Mouse (Mus musculus): ENCODE results near the gene Fam135a. TPM values are rescaled to one million over a fixed set of nuclear protein-coding genes. Genes with fewer than 3 reads are reported as not detected.

The Fam135a gene
- polyA plus RNA-seq, 1 experiment from 2014 or later: 26.0 TPM

DNA sequence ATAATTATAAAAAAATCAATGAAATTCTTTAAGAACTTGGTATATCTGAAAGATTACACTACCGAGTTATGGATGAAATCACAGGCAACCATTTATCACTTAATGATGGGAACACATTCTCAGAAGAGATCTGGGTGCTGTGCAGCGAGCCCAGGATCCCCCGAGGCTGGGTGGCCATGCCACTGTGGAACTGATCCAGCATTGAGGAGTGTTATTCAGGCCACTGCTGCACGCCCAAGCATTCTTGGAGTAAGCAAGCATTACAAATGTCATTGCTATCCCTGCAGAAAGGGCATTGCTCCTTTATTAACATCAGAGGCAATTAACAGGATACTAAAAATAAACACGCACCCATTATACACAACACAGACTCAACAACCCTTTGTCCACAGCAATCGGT lies 89.3 kb downstream of the Fam135a start:
- ATAC-seq (ENCODE audit: low FRiP score, low TSS enrichment): no peak
- no peak overlapping the region for H3K27ac ChIP-seq (ENCODE audit: low read length)
- H3K9ac ChIP-seq (replicated peaks; ENCODE audit: low read length): no peak overlapping the region
- no peaks in the 10 kb centered on the region for H3K4me1 ChIP-seq (ENCODE audit: insufficient read depth, low read length)
- no peaks in the 10 kb centered on the region for H3K27me3 ChIP-seq (ENCODE audit: insufficient read depth, low read length)
- no peak overlapping the region for H3K4me3 ChIP-seq (ENCODE audit: low read length)
- H3K36me3 ChIP-seq (ENCODE audit: insufficient read depth, low read length): 0 out of 2 replicates have a peak, but pooled peaks cover 13% of the 10 kb centered on the region
- WGBS: 93% methylated on average over 6 of the region's 6 CpGs
- H3K4me2 ChIP-seq (replicated peaks; ENCODE audit: low read depth, low read length): no peak overlapping the region
- H3K9me3 ChIP-seq (ENCODE audit: low read length): no peaks in the 10 kb centered on the region

- Histone ChIP-seq H3K4me2 (replicated peaks; ENCODE audit: low read depth, low read length) (no peak overlapping the region), H3K9ac (replicated peaks; ENCODE audit: low read length) (no peak overlapping the region), H3K9me3 (ENCODE audit: low read length) (no peaks in the 10 kb centered on the region), H3K27me3 (ENCODE audit: insufficient read depth, low read length) (no peaks in the 10 kb centered on the region), H3K27ac (ENCODE audit: low read length) (no peak overlapping the region), H3K36me3 (ENCODE audit: insufficient read depth, low read length) (0 out of 2 replicates have a peak, but pooled peaks cover 13% of the 10 kb centered on the region), H3K4me3 (ENCODE audit: low read length) (no peak overlapping the region), H3K4me1 (ENCODE audit: insufficient read depth, low read length) (no peaks in the 10 kb centered on the region)
- no peak for ATAC-seq (ENCODE audit: low FRiP score, low TSS enrichment)
- WGBS: 91% methylated on average over 6 of the region's 6 CpGs
Measured at GRCm38 (mm10) chr1:24010016-24010415, 90.1 kb downstream of the Fam135a start.

DNA sequence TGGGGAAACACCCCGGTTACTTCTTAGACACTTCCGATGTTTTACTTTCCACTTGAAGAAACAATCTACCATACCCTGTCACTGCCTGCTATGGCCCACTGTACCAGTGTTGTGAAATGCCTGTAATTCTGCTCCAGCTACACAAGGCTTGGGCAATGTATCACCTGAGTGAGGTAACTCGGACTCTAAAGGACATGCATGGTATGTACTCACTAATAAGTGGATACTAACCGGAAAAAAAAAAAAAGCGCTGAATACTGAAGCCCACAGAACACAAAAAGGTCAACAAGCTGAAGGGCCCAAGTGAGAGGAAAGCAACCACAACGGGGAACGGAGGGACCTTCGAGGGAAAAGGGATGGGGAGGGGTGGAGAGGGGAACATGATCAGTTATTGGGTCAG lies 92.5 kb downstream of the Fam135a start:
- Histone ChIP-seq H3K27ac (ENCODE audit: low read length) (no peak overlapping the region), H3K36me3 (ENCODE audit: insufficient read depth, low read length) (0 out of 2 replicates have a peak, but pooled peaks cover 5% of the 10 kb centered on the region), H3K9me3 (ENCODE audit: low read length) (no peaks in the 10 kb centered on the region), H3K4me2 (replicated peaks; ENCODE audit: low read depth, low read length) (no peak overlapping the region), H3K4me3 (ENCODE audit: low read length) (no peak overlapping the region), H3K27me3 (ENCODE audit: insufficient read depth, low read length) (no peaks in the 10 kb centered on the region), H3K9ac (replicated peaks; ENCODE audit: low read length) (no peak overlapping the region), H3K4me1 (ENCODE audit: insufficient read depth, low read length) (no peaks in the 10 kb centered on the region)
- no peak for ATAC-seq (ENCODE audit: low FRiP score, low TSS enrichment)
- WGBS: 83% methylated on average over 8 of the region's 8 CpGs

DNA sequence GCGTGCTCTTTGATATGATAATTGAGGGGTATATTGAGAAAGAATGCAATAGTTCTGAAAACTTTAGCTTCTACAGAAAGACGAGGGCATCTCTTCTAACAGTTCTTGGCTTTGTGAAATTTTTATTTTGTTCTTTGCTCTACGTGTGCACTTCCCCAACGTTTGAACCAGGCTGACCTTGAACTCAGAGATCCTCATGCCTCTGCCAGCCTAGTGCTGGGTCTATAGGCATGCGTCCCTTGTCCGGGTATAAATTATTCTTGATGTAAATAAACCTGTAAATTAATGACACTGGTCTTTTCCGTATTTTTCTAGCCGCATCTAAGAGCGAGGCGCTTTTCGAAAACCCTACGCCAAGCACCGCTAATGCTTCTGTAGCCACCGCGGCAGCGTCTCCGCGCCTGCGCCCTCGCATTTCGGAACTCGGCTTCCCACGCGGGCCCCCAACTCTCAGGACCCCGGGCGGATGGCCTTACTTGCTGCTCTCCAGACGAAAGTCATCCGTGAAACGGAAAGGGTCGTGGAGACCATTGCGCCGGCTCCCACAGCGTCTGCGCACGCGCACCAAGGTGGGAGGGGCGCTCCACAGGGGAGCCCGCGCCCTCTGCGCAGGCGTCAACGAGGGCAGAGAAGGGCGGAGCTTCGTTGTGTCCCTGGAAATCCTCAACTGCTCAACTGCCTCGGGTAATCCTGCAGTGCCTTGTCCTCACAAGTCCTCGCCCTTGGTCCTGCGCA lies 94.9 kb downstream of the Fam135a start, which contains the start of gene Sdhaf4:
Gene Sdhaf4 (minus strand): TSS at position 587 of the 735 bp plus-strand sequence.
- peaks cover 15% of the 10 kb centered on the region; the same call in 1 of the 2 replicates for H3K36me3 ChIP-seq (ENCODE audit: insufficient read depth, low read length)
- under 1% methylated on average over 47 of the region's 47 CpGs for WGBS
- H3K27ac ChIP-seq (ENCODE audit: low read length): peak within 1 kb of the TSS; percentile 78
- H3K27me3 ChIP-seq (ENCODE audit: insufficient read depth, low read length): no peaks in the 10 kb centered on the region
- peak within 1 kb of the TSS; percentile 86 for H3K9ac ChIP-seq (replicated peaks; ENCODE audit: low read length)
- H3K9me3 ChIP-seq (ENCODE audit: low read length): no peaks in the 10 kb centered on the region
- peak; percentile 98 for ATAC-seq (ENCODE audit: low FRiP score, low TSS enrichment)
- H3K4me1 ChIP-seq (ENCODE audit: insufficient read depth, low read length): no peaks in the 10 kb centered on the region
- H3K4me3 ChIP-seq (ENCODE audit: low read length): peak within 1 kb of the TSS; percentile 68
- peak within 1 kb of the TSS; percentile 71 for H3K4me2 ChIP-seq (replicated peaks; ENCODE audit: low read depth, low read length)

GRCm38 (mm10) chr1:23999318-23999717 lies 100.8 kb downstream of the Fam135a start:
- 92% methylated on average over 5 of the region's 5 CpGs for WGBS
- H3K27me3 ChIP-seq (ENCODE audit: insufficient read depth, low read length): no peaks in the 10 kb centered on the region
- no peak overlapping the region for H3K4me3 ChIP-seq (ENCODE audit: low read length)
- no peaks in the 10 kb centered on the region for H3K4me1 ChIP-seq (ENCODE audit: insufficient read depth, low read length)
- H3K27ac ChIP-seq (ENCODE audit: low read length): no peak overlapping the region
- no peak for ATAC-seq (ENCODE audit: low FRiP score, low TSS enrichment)
- H3K9ac ChIP-seq (replicated peaks; ENCODE audit: low read length): no peak overlapping the region
- no peak overlapping the region for H3K4me2 ChIP-seq (replicated peaks; ENCODE audit: low read depth, low read length)
- H3K9me3 ChIP-seq (ENCODE audit: low read length): no peaks in the 10 kb centered on the region
- peaks cover 29% of the 10 kb centered on the region for H3K36me3 ChIP-seq (ENCODE audit: insufficient read depth, low read length)

DNA sequence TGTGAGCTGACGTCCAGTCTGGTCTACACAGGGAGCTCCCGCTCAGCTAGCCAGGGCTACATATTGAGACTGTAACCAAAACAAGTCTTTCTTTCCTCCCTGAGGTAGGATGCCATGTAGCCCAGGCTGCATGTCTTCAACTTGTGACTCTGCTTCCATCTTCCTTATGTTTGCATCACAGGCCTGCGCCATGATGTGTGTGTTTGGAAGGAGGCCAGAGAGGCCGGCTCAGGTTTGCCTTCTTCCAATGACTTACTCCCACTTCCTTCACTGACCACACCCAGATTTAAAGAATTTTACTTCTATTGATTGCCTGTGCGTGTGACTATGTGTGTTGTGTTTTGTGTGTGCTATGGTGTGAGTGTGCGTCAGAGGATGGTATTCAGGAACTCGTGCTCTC lies 101.3 kb downstream of the Fam135a start:
- Histone ChIP-seq H3K4me2 (replicated peaks; ENCODE audit: low read depth, low read length) (no peak overlapping the region), H3K9ac (replicated peaks; ENCODE audit: low read length) (no peak overlapping the region), H3K27ac (ENCODE audit: low read length) (no peak overlapping the region), H3K36me3 (ENCODE audit: insufficient read depth, low read length) (peaks cover 29% of the 10 kb centered on the region), H3K4me1 (ENCODE audit: insufficient read depth, low read length) (no peaks in the 10 kb centered on the region), H3K27me3 (ENCODE audit: insufficient read depth, low read length) (no peaks in the 10 kb centered on the region), H3K9me3 (ENCODE audit: low read length) (no peaks in the 10 kb centered on the region), H3K4me3 (ENCODE audit: low read length) (no peak overlapping the region)
- no peak for ATAC-seq (ENCODE audit: low FRiP score, low TSS enrichment)
- WGBS: 96% methylated on average over 7 of the region's 7 CpGs

GRCm38 (mm10) chr1:23998120-23998810 lies 101.9 kb downstream of the Fam135a start:
- H3K9me3 ChIP-seq (ENCODE audit: low read length): no peaks in the 10 kb centered on the region

GRCm38 (mm10) chr1:23997493-23997892 lies 102.6 kb downstream of the Fam135a start:
- H3K27ac ChIP-seq (ENCODE audit: low read length): no peak overlapping the region
- no peak overlapping the region for H3K4me2 ChIP-seq (replicated peaks; ENCODE audit: low read depth, low read length)
- ATAC-seq (ENCODE audit: low FRiP score, low TSS enrichment): no peak
- peaks cover 29% of the 10 kb centered on the region for H3K36me3 ChIP-seq (ENCODE audit: insufficient read depth, low read length)
- no peaks in the 10 kb centered on the region for H3K9me3 ChIP-seq (ENCODE audit: low read length)
- H3K9ac ChIP-seq (replicated peaks; ENCODE audit: low read length): no peak overlapping the region
- H3K4me1 ChIP-seq (ENCODE audit: insufficient read depth, low read length): no peaks in the 10 kb centered on the region
- WGBS: 94% methylated on average over 3 of the region's 3 CpGs
- H3K4me3 ChIP-seq (ENCODE audit: low read length): no peak overlapping the region
- H3K27me3 ChIP-seq (ENCODE audit: insufficient read depth, low read length): no peaks in the 10 kb centered on the region

More at GRCm38 (mm10) chr1:23998120-23998810, 101.9 kb downstream of the Fam135a start:
- Histone ChIP-seq H3K4me1 (ENCODE audit: insufficient read depth, low read length) (no peaks in the 10 kb centered on the region), H3K36me3 (ENCODE audit: insufficient read depth, low read length) (peaks cover 29% of the 10 kb centered on the region), H3K9ac (replicated peaks; ENCODE audit: low read length) (no peak overlapping the region), H3K27ac (ENCODE audit: low read length) (no peak overlapping the region), H3K4me3 (ENCODE audit: low read length) (no peak overlapping the region), H3K27me3 (ENCODE audit: insufficient read depth, low read length) (no peaks in the 10 kb centered on the region), H3K4me2 (replicated peaks; ENCODE audit: low read depth, low read length) (no peak overlapping the region)
- WGBS: 89% methylated on average over 7 of the region's 7 CpGs
- ATAC-seq (ENCODE audit: low FRiP score, low TSS enrichment): no peak

DNA sequence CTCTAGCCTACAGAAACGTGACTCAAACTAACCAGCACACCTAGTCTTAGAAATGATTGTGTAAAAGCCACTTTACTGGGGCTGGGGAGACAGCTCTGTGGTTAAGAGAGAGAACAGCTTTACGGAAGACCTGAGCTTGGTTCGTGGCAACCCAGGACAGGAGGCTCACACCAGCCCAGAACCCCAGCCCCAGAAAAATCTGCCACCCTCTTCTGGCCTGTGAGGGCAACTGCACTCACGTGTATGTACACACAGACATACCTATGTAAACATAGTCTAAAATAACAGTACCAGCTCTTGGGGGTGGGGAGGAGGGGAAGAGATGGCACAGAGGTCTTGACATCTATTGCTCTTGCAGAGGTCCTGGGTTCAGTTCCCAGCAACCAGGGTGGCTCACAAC lies 104.7 kb downstream of the Fam135a start:
- H3K4me2 ChIP-seq (replicated peaks; ENCODE audit: low read depth, low read length): no peak overlapping the region
- H3K9ac ChIP-seq (replicated peaks; ENCODE audit: low read length): no peak overlapping the region
- H3K36me3 ChIP-seq (ENCODE audit: insufficient read depth, low read length): peaks cover 18% of the 10 kb centered on the region
- no peak overlapping the region for H3K4me3 ChIP-seq (ENCODE audit: low read length)
- H3K4me1 ChIP-seq (ENCODE audit: insufficient read depth, low read length): no peaks in the 10 kb centered on the region
- no peaks in the 10 kb centered on the region for H3K9me3 ChIP-seq (ENCODE audit: low read length)
- ATAC-seq (ENCODE audit: low FRiP score, low TSS enrichment): no peak
- 93% methylated on average over 4 of the region's 4 CpGs for WGBS
- no peak overlapping the region for H3K27ac ChIP-seq (ENCODE audit: low read length)
- no peaks in the 10 kb centered on the region for H3K27me3 ChIP-seq (ENCODE audit: insufficient read depth, low read length)

DNA sequence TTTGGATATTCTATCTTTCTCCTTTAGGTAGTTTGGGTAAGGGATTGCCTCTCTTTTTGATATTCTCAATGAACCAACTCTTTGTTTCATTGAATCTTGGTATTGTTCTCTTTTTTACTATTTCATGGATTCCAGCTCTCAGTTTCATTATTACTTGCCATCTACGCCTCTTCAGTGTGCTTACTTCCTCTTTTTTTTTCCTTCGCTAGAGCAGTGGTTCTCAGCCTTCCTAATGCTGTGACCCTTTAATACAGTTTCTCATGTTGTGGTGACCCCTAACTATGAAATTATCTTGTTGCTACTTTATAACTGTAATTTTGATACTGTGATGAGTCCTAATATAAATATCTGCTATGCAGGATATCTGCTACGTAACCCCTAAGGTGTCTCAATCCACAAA lies 117.0 kb downstream of the Fam135a start:
- Histone ChIP-seq H3K9ac (replicated peaks; ENCODE audit: low read length) (no peak overlapping the region), H3K4me3 (ENCODE audit: low read length) (no peak overlapping the region), H3K4me2 (replicated peaks; ENCODE audit: low read depth, low read length) (no peak overlapping the region), H3K27me3 (ENCODE audit: insufficient read depth, low read length) (no peaks in the 10 kb centered on the region), H3K9me3 (ENCODE audit: low read length) (no peaks in the 10 kb centered on the region), H3K4me1 (ENCODE audit: insufficient read depth, low read length) (no peaks in the 10 kb centered on the region), H3K36me3 (ENCODE audit: insufficient read depth, low read length) (no peaks in the 10 kb centered on the region), H3K27ac (ENCODE audit: low read length) (no peak overlapping the region)
- ATAC-seq (ENCODE audit: low FRiP score, low TSS enrichment): no peak
- 85% methylated on average over 3 of the region's 3 CpGs for WGBS

Data from kidney, embryonic 16.5 days (tissue).